Mouse (Mus musculus) layer of hippocampus, adult 8-10 months (tissue): Measurements from ENCODE around the gene Pgbd5. TPM values are rescaled to one million over a fixed set of nuclear protein-coding genes. Genes with fewer than 3 reads are reported as not detected.
A peak's percentile ranks its signal among the peaks of the same experiment; 100 is the strongest.

Source experiments
- DNase-seq, 2 experiments: peaks; one replicate each; pipeline ENCODE4 v3.0.0; 2022; ENCODE audit warnings: low spot score in 2 of 2
- total RNA-seq, 4 experiments: library from RNA; stranded (reverse); gene quantifications; 2 replicates each; pipeline ENCODE4 v1.2.4; 2022

The Pgbd5 gene
- total RNA-seq: 100 to 1,000 TPM; 221 to 255 (median 242) TPM

DNA sequence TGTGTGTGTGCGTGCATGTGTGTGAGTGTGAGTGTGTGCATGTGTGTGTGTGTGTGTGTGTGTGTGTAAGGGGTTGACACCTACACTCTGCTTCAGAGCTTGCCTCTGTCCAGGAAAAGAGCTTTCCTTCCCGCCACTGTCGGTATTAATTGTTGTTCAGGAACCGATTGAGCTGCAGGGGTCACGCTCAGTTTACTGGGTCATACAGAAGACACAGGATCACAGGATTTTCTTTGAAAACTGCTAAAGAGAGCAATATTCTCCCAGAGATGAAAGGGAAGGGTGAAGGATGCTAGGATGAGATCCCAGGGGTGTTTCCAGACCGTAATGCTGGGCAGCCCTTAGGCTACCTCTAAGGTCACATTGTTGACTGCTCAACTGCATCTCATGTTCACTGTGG lies at the start of gene Pgbd5:
Gene Pgbd5 (minus strand): TSS at position 101 of the 400 bp plus-strand sequence.
- DNase-seq: no peak

DNA sequence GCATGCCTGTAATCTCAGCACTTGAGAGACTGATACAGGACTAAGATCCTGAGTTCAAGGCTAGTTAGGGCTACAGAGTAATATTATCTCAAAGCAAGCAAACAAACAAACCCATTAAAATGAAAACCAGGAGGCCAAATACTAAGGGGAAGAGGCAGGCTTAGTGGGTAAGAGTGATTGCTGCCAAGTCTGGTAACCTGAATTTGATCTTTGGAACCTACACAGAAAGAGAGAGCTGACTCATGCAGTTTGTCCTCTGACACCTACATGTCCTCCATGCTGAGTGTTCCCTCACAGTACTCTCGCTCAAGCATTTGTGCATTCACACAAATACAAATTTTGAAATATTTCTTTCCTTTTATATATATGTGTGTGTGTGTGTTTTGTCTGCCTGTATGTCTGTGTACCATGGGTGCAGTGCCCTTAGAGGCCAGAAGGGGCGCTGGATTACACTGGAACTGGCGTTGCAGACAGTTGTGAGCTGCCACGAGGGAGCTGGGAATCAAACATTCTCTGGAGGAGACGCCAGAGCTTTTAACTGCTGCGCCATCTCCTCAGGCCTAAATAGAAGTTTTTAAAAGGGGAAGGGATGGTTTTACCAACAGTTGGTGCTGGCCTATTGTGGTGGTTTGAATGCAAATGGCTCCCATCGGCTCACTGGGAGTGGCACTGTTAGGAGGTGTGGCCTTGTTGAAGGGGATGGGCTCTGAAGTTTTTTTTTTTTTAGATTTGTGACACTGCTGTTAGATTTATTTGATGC lies 44.1 kb upstream of the Pgbd5 start:
- no peak for DNase-seq

DNA sequence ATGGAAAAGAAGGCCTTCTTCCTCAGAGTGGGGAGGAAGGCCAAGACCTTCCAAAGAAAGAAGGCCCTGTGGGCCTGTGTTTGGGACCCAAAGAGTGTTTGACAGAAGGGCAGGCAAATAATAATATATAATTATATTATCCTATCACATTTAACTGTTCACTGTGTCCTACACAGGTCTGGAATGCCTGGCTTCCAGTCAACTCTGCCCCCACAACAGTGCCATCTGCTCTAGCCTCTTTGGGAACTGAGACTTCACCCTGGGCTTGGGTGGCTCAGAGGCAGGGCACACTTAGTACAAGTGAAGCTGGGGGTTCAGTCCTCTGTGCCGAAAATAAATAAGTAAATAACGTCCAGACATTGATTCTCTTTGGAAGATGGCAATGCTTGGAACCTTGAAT lies 43.3 kb upstream of the Pgbd5 start:
- peak; percentile 68 to 77 for DNase-seq

DNA sequence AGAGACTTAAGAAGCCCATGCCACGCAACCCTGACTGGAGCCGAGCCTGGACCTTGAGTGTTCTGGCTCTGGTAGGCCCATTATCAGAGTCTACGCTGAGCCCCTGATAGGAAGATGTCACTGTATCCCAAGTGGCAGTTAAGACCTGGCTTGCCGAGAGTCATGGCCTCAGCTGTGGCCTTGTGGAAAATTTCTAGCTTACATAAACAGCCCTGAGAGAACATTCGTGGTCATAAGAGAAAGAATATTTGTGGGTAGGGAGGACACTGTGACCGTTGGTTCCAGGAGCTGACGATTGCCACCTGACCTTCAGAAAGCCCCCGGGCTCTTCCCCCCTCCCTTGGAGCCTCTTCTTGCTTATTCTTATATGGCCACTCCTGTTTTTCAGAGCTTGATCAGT lies 40.9 kb upstream of the Pgbd5 start:
- no peak for DNase-seq

DNA sequence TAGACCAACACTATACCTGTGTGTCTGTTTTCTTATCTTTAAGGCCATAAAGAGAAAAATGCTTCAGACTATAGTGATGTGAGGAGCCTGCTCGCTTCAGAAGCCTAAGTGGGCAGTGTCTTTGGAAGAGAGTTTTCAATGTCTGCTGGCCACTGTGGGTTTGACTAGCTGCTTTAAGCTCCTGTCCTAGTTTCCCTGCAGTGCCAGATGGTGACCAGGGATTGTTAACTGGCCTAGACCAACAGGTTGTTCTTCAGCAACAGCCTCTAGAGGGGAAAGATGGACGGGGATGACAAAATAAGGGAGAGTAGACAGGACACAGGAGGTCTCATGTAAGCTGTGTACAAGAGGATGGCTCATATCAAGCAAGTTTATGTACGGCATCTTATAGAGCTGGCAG lies 39.8 kb upstream of the Pgbd5 start:
- no peak for DNase-seq

DNA sequence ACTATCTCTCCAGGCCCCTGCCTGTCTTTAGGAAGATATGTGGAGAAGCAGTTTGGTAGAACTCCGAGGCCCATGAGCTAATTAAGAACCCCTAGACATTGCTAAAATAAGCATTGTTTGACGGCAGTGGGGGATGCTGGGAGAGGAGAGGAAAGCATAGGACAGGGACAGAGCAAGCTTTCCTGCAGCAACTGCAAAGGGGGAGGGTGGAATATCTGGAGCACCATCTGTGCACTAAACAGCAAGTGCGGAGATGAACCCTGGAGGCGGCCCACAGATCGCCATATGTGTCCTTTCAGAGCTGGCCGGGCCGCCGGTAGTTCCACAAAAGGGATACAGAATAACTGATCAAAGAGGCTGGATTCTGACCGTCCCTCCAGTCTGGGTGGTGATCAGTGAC lies 37.2 kb upstream of the Pgbd5 start:
- DNase-seq: peak; percentile 85 to 87

DNA sequence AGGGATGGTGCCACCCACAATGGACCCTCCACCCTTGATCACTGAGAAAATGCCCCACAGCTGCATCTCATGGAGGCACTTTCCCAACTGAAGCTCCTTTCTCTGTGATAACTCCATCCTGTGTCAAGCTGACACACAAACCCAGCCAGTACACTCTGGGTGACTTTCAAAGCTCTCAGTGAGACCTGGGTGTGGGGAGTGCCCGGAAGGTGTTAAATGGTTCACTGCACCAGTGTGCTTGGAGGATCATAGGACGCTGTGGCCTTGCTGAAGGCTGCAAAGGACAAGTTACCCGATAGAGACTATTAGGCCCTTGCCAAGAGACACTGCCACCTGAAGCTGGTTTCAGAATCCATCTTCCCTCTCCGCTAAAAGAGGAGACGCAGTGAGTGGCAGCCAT lies 36.2 kb upstream of the Pgbd5 start:
- DNase-seq: no peak

DNA sequence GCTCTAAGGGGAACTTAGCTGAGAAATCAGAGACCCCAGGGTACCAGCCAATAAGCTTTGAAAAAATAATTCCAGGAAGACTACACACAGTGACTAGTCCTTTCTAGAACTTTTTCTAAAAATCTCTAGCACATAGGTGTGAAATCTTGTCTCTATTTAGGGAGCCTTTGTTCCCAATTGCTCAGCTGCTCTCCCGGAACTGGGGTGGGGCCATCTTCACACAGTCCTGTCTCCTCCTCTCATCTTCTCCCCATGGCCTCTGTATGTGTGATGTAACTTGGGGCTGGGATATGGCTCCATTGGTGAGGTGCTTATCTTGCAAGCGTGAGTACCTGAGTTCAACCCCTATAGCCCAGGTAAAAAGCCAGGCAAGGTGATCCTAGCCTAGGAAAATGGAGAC lies 25.2 kb upstream of the Pgbd5 start:
- DNase-seq: no peak

DNA sequence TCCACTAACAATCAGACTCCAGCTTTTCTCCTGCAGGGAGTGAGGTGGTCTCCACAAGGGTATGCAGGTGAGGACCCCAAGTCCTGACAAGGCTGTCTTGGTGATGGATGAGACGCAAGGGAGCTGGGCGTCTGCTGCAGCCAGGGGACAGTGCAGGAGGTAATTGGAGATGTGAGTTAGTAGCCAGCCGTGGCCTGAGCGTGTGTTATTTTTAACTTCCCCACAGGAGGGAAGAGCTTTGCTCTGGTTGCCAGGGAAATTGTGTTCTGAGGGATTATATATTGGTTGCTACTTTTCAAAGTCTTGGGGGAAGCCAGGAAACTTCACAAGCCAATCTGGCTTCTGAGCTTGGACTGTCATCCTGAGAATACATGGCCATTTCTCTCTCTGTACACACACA lies 23.7 kb upstream of the Pgbd5 start:
- DNase-seq: peak in 1 of 2 experiments; percentile 20

DNA sequence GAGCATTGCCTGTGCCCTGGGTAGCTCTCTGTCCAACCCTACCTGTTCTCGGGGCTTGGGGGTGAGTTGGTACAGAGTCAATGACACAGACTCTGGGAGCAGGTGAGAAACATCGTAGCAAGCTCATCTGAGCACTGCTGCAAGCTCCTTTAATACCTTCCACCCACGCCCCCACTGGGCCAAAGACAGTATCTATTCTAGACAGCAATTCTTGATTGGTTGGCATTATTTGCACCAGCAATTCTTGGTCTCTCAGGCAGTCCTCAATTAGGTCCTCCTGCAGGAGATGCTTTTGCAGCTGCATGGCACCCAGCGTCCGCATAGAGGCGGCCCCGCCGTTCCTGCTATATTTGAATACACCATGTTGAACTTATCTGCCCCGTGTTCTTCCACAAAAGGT lies 22.7 kb upstream of the Pgbd5 start:
- no peak for DNase-seq

DNA sequence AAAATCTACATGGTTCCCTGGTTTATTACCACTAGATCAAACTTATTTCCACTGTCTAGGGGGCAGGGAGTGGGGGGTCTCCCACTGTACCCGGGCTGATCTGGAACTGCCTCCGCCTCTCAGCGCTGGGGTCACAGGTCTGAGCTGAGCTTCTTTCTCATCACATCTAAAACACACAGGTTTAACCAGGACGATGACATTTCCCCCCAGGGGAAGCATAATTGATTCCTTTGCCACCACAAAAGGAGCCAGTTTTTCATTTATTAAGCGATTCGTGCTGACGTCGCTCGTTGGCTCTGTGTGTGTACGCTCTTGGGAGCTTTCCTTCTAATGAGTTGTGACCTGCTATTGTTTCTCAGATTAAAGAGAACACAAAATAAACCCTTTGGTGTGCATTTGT lies 21.6 kb upstream of the Pgbd5 start:
- no peak for DNase-seq

DNA sequence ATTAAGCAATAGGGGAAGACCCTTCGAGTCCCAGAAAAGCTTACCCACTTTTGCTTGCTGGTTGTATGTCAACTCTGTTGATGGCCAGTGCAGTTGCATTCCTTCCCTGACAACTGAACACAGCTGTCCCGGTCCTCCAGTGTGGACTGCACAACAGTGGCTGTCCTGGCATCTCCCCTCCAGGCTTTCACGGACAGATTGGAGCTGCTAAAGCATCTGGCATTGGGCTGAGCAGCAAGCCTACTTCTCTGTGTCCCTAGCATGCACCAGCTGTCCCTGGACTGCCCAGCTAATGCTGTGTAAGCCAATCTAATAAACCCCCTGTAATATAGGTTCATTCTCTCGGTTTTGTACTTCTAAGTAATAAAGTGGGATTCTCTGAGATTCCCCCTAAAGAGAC lies 21.2 kb upstream of the Pgbd5 start:
- DNase-seq: no peak

DNA sequence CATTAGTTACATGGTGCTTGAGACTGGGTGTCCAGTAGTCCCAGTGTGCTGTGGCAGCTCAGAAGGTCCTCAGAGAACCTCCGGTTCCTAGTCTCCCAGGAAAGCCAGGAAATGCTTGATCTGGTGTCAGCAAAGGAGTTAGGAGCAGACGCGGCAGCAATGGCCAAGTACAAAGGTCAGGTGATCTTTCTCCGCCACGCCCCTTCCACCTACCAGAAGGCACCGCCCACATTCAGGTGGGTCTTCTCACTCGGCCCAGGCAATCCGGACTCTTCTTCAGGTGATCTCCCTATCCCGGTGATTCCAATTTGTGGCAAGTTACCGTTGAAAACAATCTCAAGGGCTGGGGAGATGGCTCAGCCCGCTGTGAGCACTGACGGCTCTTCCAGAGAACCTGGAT lies 20.2 kb upstream of the Pgbd5 start:
- DNase-seq: no peak

DNA sequence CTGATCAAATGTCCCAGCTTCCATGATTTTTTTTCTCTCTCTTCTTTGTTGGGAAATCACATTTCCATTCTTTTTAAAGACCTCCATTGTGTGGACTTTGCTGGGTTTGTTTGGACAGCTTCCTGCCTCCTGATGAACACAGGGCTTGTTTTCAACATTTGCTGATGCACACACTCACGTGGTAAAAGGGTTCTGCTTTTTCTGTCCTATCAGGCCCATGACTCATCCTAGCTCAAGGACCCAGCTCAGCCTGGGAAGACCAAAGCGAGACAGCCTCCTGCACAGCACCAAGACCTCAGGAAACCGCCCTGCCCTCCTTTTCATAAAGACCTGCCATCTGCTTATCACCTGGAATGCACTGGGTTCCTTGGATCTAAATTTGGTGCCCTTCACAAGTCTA lies 15.9 kb upstream of the Pgbd5 start:
- DNase-seq: no peak

DNA sequence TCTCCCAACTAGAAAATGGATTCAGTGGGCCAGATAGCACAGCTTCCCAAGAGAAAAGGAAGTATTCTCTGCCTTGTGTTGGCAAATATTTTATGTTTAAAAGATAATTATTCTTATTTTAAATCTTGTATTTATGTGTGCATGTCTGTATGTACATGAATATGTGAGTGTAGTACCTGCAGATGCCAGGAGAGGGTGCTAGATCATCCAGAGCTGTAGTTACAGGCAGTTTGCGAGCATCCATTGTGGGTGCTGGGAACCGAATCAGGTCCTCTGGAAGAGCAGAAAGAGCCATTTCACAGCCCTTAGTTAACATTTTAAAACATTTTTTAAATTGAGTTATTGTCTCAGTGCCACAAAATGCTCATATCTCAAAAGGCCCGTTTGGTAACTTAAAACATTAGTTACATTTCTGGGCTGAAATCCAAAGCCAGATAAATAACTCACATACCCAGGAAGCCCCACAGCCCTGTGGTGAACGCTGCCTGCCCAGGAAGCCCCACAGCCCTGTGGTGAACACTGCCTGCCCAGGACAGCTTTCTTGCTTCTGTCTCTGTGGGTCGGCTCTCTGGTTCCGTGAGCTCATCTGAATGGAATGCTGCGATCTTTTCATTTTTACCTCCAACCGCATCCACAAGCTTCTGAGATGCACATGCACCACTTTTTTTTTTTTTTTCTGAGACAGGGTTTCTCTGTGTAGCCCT lies 10.9 kb upstream of the Pgbd5 start:
- no peak for DNase-seq

DNA sequence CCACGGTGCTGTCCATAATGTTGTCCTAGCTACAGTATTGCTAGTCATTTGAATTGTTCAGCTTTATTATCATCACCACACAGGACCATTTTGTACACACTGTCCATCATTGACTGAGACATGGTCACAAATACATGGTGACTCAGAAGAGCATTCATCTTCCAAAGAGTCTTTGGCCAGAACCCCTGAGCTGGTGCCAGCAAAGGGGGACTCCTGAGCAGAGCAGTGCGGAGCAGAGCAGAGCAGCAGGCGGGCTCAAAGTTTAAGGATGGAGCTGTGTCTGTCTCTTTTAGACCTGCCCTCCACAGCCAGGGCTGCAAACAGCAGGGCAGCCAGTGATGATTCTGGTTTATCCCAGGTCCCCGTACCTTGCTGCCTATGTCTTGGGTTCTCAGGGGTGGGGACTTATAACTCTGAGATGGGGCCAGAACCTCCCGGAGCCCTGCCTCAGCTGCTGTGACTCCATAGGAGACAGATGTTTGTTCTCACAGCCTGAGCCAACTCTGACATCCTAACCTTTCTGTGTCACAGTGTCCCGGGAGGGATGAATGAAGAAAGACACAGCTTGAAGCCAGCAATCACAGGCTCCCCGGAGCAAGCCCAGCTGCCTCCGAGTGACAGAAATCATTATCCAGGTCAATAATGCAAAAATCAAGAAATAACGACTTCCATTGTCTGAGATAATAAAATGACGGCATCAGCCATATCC lies 9.7 kb upstream of the Pgbd5 start:
- DNase-seq: no peak

DNA sequence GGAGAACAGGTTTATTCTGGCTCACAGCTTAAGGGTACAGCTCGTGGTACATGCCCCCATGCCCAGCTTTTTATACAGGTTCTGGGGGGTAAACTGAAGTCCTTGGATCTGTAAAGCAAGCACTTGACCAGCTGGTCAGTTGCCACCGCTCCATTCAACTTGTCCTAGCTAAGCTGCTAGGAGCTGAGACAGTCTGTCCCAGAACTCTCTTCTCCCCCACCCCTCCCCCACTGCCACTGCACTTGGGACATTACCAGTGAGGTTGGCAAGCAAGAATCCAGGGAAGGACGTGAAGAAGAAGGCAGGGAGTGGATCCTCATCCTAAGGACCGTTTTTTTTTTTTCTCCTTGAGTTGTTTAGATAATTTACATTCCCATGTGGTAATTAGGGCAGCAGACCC lies 2.7 kb downstream of the Pgbd5 start:
- DNase-seq: no peak

DNA sequence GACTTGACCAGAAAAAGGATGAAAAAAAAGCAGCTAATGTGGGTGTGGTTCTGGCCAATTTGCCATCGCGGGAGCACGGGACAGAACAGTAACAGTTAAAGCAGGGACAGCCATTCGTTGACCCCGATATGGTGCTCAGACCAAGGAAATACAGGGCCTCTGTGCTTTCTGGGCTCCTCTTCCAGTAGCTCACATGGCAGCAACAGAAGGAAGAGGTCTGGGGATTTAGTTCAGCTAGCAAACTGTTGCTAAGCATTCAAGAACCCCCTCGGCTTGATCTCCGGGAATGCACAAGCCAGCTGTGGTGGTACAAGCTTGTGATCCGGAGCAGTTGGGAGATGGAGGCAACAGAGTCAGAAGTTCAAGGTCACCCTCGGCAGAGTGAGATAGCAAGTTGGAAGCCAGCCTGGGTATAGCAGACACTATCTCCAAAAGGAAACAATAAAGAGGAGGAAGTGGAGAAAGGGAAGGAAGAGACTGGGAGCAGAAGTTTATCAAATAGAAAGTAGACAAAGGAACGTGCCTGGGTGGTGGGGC lies 3.7 kb downstream of the Pgbd5 start:
- no peak for DNase-seq

DNA sequence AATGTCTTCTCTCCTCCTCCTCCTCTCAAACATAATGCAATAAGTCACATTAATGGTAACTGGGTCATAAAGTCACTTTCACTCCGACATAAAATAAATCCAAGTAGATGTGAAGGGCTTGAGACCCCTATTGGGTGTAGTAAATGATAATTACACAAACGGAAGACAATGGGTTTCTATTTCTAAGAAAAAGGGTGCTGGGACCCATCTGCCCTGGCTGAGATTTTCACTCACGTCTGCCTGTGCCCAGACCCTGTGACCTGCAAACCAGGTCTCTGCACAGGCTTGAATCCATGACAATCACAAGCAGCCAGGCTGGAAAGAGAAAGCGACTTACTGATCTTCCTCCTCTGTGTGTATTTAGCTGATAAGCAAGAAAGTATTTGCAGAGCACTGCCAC lies 4.3 kb downstream of the Pgbd5 start:
- no peak for DNase-seq

DNA sequence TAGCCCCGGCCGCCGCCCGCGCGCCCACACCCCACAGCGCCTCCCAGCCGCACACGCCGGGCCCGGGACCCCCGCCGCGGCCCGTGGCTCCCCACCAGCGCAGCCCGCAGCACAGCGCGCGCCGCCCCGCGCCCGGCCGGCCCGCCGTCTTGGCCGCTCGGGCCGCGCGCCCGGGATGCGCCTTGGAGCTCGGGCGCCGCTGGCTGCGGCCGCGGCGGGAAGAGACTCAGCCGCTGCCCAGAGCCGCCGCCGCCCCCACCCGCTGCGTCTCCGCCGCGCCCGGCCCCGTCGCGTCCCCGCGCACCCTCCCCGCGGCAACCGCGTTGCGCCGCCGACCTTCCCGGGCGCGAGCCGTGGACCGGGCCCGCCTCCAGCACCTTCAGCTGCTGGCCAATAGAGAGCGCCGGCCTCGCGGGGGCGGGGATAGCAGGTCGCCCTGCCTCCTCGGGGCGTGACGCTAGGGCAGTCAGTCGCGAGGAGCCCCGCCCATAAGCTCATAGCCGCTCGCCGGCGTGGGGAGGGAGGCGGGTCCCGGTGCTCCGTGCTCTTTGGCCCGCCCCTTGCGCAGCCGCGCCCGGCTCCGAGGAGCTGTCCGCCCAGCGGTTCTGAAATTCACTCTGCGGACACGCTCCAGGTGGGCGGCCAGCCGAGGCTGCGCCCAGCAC lies 5.2 kb downstream of the Pgbd5 start:
- peak; percentile 96 for DNase-seq

DNA sequence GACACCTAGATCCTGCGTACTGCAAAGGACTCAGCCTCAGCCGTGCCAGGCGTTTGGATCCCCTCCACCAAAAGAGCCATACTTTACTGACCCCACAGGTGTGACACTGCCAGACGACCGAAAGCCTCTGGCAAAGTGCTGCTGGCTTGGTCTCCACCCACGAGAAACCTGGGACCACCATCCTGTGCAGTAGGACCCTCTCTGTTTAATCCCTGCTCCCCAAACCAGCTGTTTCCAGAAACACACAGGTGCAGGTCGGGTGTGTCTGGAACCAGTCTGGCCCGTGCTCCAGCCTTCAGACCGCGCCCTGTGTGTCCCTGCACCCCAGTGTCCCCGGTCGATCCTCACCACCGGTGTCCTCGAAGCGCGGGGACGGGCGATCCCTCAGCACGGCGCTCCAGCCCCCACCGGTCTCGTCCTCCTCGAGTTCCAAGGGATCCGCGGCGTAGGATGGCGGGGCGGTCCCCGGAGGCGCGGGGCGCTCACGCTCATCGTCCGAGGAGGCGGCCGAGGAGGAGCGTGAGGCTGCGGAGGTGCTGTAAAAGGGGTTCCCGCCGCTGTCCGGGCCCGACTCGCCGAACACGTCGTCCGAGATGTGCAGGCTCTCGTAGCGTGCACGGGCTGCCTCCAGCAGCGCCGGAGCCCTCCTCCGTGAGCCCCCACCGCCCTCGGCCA lies 5.9 kb downstream of the Pgbd5 start:
- peak in 1 of 2 experiments; percentile 44 for DNase-seq
